Mouse (Mus musculus) kidney, postnatal 25 days (tissue): ENCODE results near the gene Mettl6.
"Not testable (repeated sequence)": the region's sequence is repeated elsewhere in the genome, so short reads cannot be mapped to it uniquely, and the experiment has no call there.

Source experiments
- DNase-seq, 2 experiments: peaks; one replicate each; pipeline ENCODE4 v3.0.0; 2021; ENCODE audit warnings: mixed read lengths in 2 of 2

Mettl6 gene

DNA sequence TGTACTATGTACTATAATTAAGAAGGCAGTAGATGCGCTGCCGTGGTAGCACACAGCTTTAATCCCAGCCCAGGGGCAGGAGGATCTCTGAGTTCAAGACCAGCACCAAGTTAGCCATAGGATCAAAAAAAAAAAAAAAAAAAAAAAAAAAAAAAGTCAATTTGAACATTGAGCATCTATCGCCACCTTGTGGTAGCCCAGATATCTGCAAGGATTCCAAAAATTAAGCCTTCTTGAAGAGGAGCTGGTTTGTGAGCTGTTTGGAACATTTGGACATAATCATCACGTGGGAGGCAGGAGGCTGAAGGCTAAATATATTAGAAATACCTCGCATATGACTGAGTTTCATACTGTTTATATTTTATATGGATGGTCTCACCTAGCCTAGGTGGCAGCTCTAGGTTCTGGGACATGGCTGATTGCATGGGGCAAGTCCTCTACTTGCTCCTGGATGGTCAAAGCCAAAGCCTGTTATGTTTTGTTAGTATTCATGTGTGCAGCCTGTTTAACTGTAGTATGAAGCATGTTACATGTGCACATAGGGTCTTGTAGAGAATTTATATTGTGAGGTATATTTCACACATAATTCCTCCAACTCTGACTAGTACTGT lies 22.3 kb downstream of the Mettl6 start:
- peak; percentile 55 to 82 for DNase-seq

DNA sequence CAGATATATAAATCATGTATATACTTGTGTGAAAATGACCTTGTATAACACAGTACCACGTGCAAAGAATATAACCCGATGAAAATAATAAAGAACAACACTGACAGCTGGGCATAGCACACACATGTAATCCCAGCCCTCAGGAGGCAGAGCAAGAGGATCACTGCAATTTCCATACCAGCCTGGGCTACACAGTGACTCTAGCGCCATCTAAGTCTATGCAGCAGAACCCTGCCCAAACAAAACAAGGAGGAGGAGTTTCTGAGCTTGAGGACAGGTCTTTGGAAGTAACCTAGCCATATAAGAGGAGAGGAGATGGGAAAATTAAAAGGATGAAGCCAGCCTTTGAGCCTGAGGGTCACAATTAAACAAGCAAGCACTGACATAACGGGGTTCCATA lies 25.1 kb downstream of the Mettl6 start:
- no peak for DNase-seq

- DNase-seq = peak in 1 of 2 experiments; percentile 75
Observed at GRCm38 (mm10) chr14:31464176-31464575, 30.7 kb downstream of the Mettl6 start.

GRCm38 (mm10) chr14:31462886-31463285 lies 32.0 kb downstream of the Mettl6 start:
- no peak for DNase-seq

- not testable (repeated sequence) for DNase-seq
Observed at GRCm38 (mm10) chr14:31462226-31462625, 32.6 kb downstream of the Mettl6 start.

- DNase-seq = no peak
Observed at GRCm38 (mm10) chr14:31458006-31458405, 36.8 kb downstream of the Mettl6 start.

- DNase-seq = no peak
Observed at GRCm38 (mm10) chr14:31456064-31456721, 38.6 kb downstream of the Mettl6 start.

- peak in 1 of 2 experiments; percentile 68 for DNase-seq
Observed at GRCm38 (mm10) chr14:31454849-31455566, 39.8 kb downstream of the Mettl6 start.

DNA sequence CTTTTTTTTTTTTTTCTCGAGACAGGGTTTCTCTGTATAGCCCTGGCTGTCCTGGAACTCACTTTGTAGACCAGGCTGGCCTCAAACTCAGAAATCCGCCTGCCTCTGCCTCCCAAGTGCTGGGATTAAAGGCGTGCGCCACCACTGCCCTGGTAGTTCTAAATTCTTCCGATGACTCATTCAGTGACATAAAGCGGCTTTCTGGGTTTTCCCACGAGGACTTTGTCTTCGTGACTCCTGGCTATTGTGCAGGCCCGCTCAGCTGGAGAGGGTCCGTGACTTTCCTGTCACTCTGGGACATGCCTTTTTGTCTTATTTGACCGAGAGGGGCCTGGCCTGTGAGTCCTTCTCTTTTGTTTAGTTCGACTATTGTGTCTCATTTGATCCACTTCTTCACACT lies 40.9 kb downstream of the Mettl6 start:
- DNase-seq = not testable (repeated sequence)

GRCm38 (mm10) chr14:31448994-31449393 lies 45.8 kb downstream of the Mettl6 start:
- DNase-seq = no peak

GRCm38 (mm10) chr14:31443616-31444015 lies 51.2 kb downstream of the Mettl6 start:
- DNase-seq = no peak

- DNase-seq = no peak
Observed at GRCm38 (mm10) chr14:31440725-31441124, 54.1 kb downstream of the Mettl6 start.

- no peak for DNase-seq
Observed at GRCm38 (mm10) chr14:31440230-31440629, 54.6 kb downstream of the Mettl6 start.

DNA sequence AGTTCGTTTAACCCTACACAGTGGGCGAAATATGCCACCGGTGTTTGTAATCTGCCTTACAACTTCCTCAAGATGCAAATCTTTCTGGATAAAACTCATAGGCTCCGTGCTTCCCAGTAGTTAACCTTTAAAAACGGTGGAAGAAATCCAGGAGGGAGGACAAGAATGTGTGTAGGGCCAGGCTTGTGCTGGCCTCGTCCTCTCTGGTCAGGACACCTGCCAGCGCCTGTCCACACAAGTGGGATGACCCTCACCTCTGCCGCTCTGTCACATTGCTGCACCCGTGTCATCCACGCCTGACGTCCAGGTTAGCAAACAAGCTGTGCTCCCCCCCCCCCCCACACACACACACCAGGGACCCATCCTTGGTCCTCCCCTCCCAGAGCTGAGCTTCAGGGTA lies 55.6 kb downstream of the Mettl6 start:
- peak in 1 of 2 experiments; percentile 73 for DNase-seq

DNA sequence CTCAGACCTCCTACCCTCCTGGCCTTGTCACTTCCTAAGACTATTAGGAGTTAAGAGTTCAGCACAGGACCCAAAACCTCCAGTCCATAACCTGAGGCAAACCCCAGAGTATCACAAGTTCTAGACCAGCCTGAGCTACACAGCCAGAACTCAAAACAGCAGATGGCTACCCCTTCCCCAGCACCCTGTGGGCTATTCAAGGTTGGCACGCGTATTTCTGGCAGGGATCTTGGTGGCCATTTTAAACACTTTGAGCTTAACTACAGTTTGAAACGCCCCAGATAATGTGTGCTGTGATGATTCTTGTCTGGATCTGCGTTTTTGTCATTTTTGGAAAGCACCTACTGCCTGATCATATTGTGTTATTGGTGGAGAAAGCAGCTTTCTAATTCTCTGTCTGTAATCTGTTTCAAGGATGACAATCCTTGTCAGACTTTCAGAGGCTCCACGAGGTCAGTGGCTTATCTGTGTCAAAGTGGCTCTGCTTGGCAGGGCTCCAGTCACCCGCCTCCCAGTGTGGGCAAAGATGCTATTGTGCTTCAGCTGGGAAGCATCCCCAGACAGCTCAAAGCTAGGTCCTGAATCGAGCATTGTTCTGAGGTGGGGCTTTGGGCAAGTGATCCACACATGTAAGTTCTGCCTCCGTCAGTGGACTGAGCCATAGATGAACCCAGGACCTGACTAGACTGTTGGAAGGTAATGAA lies 56.9 kb downstream of the Mettl6 start:
- peak in 1 of 2 experiments; percentile 56 for DNase-seq

- peak; percentile 93 to 95 for DNase-seq
Observed at GRCm38 (mm10) chr14:31435930-31436693, 58.7 kb downstream of the Mettl6 start, which contains the start of gene Sh3bp5. TSS of gene Sh3bp5 (minus strand) at chr14:31436078.

- DNase-seq = peak; percentile 50 to 71
Observed at GRCm38 (mm10) chr14:31435018-31435915, 59.6 kb downstream of the Mettl6 start.

DNA sequence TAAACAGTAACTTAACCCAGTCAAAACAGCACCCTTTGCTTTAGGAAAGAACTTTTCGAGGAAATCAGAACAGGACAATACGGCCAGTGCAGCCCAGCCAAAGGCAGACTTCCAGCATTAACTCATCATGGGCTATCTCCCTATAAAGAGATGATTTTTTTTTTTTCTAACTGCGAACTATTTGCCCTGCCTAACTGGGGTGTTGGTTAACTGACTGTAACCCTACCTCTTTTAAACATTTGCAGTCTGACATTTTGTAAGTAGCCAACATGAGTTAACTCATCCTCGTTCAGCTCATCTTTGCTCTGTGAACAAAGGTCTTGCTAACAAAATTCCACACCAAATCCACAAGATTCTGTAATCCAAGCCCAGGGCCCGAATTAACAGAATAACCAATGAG lies 60.4 kb downstream of the Mettl6 start:
- no peak for DNase-seq

- peak; percentile 72 to 86 for DNase-seq
Observed at GRCm38 (mm10) chr14:31433851-31434360, 60.9 kb downstream of the Mettl6 start.

DNA sequence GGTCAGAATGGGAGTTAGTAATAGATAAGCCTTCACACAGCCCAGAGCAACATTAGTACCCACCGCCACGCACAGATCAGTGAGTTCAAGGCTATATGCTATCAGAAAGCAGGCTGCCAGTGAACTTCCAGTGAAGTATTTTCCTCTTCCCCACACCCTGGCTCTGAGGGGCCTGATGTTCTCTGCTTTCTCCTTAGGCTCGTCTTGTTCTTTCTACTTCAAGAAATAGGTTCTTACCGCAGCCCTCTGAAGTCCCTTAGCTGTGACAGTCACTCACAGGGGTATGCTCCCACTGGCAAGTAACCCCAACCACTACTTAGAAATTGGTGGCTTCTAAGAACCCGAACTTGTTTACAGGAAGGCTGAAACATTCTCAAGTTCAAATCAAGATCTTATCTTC lies 61.7 kb downstream of the Mettl6 start:
- DNase-seq = no peak

DNA sequence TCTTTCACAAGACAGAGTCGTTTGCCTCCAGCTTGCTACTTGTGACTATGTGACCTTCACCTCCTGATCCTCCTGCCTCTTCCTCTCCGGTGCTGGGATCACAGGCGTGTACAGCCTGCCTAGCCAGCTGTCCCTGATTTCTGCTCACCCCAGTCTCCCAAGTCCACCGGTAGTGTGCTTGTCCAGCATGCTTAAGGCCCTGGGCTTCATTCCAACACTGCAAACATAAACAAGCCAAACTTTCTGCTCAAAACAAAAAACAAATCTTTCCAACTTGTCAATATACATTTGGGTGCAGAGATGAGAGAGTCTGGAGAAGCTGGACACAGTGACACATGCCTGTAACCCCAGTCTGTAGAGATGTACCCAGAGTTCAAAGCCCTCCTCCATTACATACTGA lies 62.4 kb downstream of the Mettl6 start:
- peak; percentile 58 to 68 for DNase-seq
